Mouse (Mus musculus) CD8-positive naive resting alpha-beta T cell, adult 2 months (primary cell): ENCODE data around the gene Mlxipl.

Source experiments
- DNase-seq, 2 experiments: peaks; one replicate each; pipeline ENCODE4 v3.0.0; 2022; ENCODE audit warnings: low read depth in 2 of 2, low spot score in 2 of 2

The Mlxipl gene

DNA sequence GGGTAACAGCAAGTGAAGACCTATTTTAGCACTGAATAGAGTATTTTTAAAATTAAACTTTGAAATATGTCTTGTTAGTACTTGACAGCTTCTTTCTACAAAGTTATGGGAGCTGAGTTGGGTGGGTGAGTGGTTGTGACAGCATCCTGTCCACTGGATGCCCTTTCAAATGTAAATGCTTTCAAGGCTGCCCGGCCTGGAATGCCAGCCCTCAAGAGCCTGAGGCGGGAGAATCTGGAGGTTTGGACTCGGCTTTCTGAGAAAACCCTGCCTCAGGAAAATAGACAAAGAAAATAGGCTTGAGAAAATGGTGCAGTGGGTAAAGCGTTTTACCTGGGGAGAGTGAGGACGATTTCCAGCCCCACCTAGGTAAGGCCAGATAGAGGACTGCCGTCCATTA, 92.1 kb downstream of the Mlxipl start:
- DNase-seq: no peak

DNA sequence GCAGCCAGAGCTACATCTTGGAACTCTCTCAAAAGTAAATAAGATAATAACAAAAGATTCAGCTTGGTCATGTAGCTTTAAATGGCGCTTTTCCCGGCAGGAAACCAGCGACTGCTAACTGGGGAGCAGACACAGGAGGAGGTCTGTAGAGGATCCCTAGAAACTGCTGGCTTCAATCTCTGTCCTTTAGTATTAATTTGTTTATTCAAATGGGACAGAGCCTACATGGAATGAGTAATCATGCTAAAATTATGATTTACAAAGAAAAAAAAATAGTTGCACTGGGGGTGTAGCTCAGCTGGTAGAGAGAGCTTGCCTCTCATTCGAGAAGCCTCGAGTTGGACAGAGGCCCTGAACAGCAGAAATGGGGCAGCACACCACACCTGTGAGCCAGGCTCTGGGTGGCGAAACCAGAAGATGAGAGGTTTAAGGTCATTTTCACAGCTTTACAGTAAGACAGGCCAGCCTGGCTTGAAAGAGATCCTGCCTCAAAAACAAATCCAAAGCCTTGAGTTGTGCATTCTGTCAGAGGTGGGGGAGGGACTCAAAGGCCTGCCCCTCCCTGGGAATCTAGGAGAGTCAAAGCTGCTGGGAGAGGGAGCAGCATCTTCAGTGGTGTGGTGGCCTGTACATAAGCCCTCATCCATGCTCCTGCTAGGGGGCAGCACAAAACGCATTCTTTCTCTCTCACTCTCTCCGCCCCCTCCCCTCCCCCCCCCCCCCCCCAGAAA, 93.6 kb downstream of the Mlxipl start:
- no peak for DNase-seq

DNA sequence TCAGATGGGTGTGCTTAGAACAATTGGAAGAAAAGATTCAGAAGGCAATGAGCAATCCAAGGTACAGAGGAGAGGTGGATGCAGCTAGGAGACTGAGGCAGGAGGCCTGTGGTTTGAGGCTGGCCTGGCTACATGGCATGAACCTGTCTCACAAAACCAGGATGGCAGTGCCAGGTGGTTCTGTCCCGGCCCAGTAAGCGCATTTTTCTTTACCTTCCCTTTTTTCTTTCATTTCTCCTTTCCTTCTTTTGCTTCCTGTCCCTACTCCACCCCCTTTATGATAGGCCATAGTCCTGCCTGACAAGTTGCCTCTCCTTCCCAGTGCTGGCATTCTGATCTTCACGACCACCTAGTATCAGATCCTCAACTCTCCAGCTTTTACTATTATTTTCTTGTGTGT, 95.3 kb downstream of the Mlxipl start:
- DNase-seq: no peak

DNA sequence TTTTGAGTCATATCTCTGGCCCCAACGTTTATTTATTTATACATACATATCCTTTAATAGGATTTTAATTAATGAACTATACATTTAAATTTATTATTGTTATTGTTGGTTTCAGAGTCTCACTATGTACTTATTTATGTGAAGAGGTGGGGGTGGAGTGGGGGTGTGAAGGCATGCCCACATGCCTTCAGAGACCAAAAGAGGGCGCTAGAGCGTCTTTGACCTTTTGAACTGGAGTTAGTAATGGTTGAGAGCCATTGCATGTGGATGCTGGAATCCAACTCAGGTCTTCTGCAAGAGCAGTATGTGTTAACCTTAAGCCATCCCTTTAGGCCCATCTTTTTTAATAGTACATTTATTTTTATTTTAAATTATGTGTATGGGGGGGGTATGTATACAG, 95.9 kb downstream of the Mlxipl start:
- peak in 1 of 2 experiments; percentile 33 for DNase-seq

DNA sequence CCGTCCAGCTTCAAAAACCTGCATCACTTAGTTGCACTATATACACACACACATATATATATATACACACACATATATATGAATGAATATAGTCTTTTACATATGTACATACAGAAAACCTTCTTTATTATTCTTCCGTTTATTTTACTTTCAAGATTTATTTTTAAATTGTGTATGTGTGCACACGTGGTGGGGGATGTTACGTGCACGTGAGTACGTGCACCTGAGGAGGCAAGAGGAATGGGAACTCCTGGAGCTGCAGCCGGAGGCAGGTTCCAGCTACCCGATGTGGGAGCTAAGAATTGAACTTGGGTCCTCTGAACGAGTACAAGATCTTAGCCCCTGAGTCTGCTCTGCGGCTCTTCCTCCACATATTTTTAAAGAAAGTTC, 96.5 kb downstream of the Mlxipl start:
- DNase-seq: no peak

DNA sequence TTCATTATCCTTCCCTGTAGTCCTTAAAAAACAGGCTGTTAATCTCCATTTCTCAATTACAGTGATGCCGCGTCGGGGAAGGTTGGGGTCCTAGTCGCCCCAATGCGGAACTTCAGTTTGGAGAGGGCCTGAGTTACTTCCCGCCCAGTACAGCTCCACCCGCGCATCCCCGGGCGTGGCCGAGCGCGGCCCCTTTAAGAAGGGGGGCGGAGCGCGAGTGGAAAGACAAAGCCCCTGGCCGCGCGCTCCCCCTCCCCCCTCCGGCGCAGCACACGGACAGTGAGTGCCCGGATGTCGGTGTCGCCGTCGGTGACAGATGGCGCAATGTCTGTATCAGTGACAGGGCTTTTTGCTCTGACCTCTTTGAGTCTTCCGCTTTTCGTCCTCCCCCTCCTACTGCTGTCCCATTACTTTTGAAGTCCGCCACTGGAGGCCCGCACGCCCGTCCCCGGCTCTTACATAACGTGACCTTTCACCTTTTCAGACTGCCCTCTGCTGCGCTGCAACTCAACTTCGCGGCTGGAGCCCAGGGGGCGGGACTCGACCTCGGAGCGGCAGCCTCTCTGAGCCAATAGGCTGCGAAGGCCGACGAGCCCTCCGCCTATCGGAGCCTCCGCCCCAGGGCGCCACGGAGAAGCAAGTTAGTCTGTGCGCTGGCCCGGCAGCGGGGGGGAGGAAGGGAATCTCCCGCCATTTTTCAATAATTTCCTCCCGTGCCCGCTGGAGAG, 97.1 kb downstream of the Mlxipl start, which contains the start of gene Baz1b:
Baz1b (plus strand) TSS at position 644 of the 728 bp plus-strand sequence.
- peak; percentile 95 to 96 for DNase-seq

DNA sequence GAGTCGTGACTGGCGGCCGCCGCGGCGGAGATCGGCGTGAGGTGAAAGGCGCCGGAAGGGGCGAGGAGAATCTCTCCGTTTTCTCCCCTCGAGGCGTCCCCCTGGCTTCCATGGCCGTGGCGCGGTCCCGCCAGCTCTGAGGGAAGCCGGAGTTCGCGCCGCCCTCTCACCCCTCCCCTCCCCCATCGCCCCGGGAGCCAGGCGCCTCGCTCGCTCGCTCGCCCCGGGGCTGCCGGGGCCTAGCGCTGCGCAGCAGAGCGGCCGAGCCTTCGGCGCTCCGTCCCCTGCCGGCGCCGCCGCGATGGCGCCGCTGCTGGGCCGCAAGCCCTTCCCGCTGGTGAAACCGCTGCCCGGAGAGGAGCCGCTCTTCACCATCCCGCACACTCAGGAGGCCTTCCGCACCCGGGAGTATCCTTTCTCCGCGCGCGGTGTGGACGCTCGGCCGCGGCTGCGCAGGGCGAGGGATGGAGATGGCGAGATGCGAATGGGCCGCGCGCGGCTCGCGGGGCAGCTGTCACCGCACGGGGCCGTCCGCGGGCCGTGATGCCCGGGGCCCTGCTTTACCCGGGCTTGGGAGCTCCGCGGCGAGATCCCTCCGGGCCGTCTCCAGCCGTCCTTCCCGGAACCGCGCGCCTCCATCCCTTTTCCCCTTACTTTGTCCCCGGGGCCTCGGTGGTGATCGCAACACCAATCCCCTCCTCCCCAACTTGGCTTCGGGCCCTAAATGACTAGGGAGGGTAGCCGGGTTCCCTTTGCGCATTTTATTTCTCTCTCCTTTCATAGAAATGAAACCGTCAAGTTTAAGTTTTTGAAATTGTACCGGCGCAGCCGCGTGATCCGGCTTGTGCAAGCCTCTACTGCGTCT, 97.9 kb downstream of the Mlxipl start:
- no peak for DNase-seq
